Mouse (Mus musculus): Measurements from ENCODE around the gene Uqcrc2.

- TF ChIP-seq POLR2A (IDR thresholded peaks at IDR 0.05; ENCODE audit: low read depth, low read length): no peak
- no peak for TF ChIP-seq CTCF (IDR thresholded peaks at IDR 0.05; ENCODE audit: extremely low read depth, insufficient read depth, insufficient read length, insufficient replicate concordance)
Measured at GRCm38 (mm10) chr7:120635362-120635781, 396 bp downstream of the Uqcrc2 start.

Data from spleen, adult 2 months (tissue).